Mouse (Mus musculus): Measurements from ENCODE around the gene Pfas. TPM values are rescaled to one million over a fixed set of nuclear protein-coding genes. Genes with fewer than 3 reads are reported as not detected.
A peak's percentile ranks its signal among the peaks of the same experiment; 100 is the strongest.

Gene Pfas
- polyA plus RNA-seq, 1 experiment from 2014 or later = 42.7 TPM

DNA sequence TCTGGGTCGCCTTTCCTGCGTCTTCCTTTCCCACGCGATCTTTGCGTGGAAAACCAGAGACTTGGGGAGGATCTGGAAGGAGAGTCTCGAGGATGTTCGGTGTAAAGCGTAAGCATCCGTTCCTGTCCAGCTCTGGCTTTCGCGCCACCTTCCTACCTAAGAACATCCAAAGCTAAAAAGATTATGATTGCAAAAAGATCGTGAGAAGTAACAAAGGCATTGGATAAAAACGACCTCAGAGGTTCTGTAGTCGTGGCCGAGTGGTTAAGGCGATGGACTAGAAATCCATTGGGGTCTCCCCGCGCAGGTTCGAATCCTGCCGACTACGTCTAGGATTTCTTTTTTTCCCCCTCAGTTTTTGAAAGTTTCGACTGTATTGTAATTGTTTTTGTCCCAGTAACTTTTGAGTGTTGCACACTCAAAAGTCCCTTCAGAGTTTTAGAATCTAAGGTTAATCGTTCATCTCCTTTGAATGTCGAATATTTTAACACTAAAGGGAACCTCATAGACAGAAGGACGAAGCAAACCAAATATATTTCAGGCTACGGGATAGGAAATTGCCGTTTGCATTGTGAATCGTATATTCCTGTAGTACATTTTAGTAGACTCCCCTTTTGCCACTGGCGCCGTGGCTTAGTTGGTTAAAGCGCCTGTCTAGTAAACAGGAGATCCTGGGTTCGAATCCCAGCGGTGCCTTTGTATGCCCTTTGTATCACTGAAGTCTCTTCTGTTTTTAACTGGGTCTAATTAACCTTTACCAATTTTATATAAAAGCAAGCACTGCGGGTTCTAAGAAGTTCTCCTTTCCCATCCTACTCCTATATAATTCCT lies 29.2 kb upstream of the Pfas start:
- Histone ChIP-seq H3K27me3 (no peaks in the 10 kb centered on the region), H3K9ac (peak overlapping the region; percentile 82), H3K4me1 (peaks cover 32% of the 10 kb centered on the region), H3K9me3 (no peaks in the 10 kb centered on the region), H3K4me3 (peak overlapping the region; percentile 78), H3K36me3 (peaks cover 30% of the 10 kb centered on the region), H3K27ac (peak overlapping the region; percentile 85), H3K4me2 (peak overlapping the region; percentile 60)
- no peak for ATAC-seq (ENCODE audit: insufficient number of reproducible peaks, insufficient read depth, low FRiP score, low TSS enrichment, low read depth)
- under 1% methylated on average over 34 of the region's 34 CpGs for WGBS

GRCm38 (mm10) chr11:69036486-69037230 lies 28.4 kb upstream of the Pfas start:
- 9% methylated on average over 20 of the region's 20 CpGs for WGBS
- no peak for ATAC-seq (ENCODE audit: insufficient number of reproducible peaks, insufficient read depth, low FRiP score, low TSS enrichment, low read depth)
- peak overlapping the region; percentile 60 for H3K4me2 ChIP-seq
- peaks cover 36% of the 10 kb centered on the region for H3K36me3 ChIP-seq
- H3K4me3 ChIP-seq = peak overlapping the region; percentile 78
- H3K9ac ChIP-seq = peak overlapping the region; percentile 82
- no peaks in the 10 kb centered on the region for H3K27me3 ChIP-seq
- peak overlapping the region; percentile 85 for H3K27ac ChIP-seq
- H3K4me1 ChIP-seq = peaks cover 32% of the 10 kb centered on the region
- no peaks in the 10 kb centered on the region for H3K9me3 ChIP-seq

GRCm38 (mm10) chr11:69035849-69036248 lies 27.6 kb upstream of the Pfas start:
- H3K9me3 ChIP-seq = no peaks in the 10 kb centered on the region
- H3K4me2 ChIP-seq = peak overlapping the region; percentile 60
- H3K4me3 ChIP-seq = peak overlapping the region; percentile 78
- peak overlapping the region; percentile 64 for H3K27ac ChIP-seq
- no peak overlapping the region; the same call in 1 of the 2 replicates for H3K9ac ChIP-seq
- H3K4me1 ChIP-seq = peaks cover 32% of the 10 kb centered on the region
- no peaks in the 10 kb centered on the region for H3K27me3 ChIP-seq
- no peak for ATAC-seq (ENCODE audit: insufficient number of reproducible peaks, insufficient read depth, low FRiP score, low TSS enrichment, low read depth)
- peaks cover 44% of the 10 kb centered on the region for H3K36me3 ChIP-seq
- WGBS = 6% methylated on average over 8 of the region's 8 CpGs

GRCm38 (mm10) chr11:69035411-69035810 lies 27.2 kb upstream of the Pfas start:
- Histone ChIP-seq H3K9ac (no peak overlapping the region), H3K36me3 (peaks cover 49% of the 10 kb centered on the region), H3K27ac (peak overlapping the region; percentile 64), H3K4me3 (no peak overlapping the region), H3K4me2 (peak overlapping the region; percentile 60), H3K4me1 (peaks cover 32% of the 10 kb centered on the region), H3K9me3 (no peaks in the 10 kb centered on the region), H3K27me3 (no peaks in the 10 kb centered on the region)
- 83% methylated on average over 9 of the region's 9 CpGs for WGBS
- ATAC-seq (ENCODE audit: insufficient number of reproducible peaks, insufficient read depth, low FRiP score, low TSS enrichment, low read depth) = no peak

GRCm38 (mm10) chr11:69034585-69034984 lies 26.3 kb upstream of the Pfas start:
- WGBS = 92% methylated on average over 3 of the region's 3 CpGs
- no peak overlapping the region for H3K4me2 ChIP-seq
- no peak overlapping the region for H3K9ac ChIP-seq
- H3K4me3 ChIP-seq = no peak overlapping the region
- peaks cover 32% of the 10 kb centered on the region for H3K4me1 ChIP-seq
- H3K9me3 ChIP-seq = no peaks in the 10 kb centered on the region
- no peak for ATAC-seq (ENCODE audit: insufficient number of reproducible peaks, insufficient read depth, low FRiP score, low TSS enrichment, low read depth)
- no peak overlapping the region for H3K27ac ChIP-seq
- H3K27me3 ChIP-seq = no peaks in the 10 kb centered on the region
- peaks cover 57% of the 10 kb centered on the region for H3K36me3 ChIP-seq

DNA sequence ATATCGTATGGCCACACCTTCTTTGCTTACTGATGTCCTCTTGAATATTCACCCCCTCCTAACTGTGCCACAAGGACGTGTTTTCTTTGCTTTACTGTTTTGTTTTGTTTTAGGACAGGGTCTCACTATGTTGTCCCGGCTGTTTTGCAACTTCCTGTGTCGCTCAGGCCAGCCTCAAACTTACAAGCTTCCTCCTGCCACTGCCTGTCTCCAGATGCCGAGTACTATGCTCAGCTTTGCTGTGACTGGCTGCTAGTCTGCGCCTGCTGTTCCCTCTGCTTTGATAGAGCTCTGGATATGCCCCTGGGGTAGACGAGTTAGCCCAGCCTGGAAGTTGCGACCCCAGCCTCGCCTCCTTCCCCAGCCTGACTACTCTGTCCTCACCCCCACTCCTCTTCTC lies 25.3 kb upstream of the Pfas start:
- Histone ChIP-seq H3K9me3 (no peaks in the 10 kb centered on the region), H3K36me3 (peaks cover 67% of the 10 kb centered on the region), H3K4me3 (no peak overlapping the region), H3K27ac (no peak overlapping the region), H3K27me3 (no peaks in the 10 kb centered on the region), H3K4me2 (no peak overlapping the region), H3K4me1 (peaks cover 22% of the 10 kb centered on the region), H3K9ac (no peak overlapping the region)
- WGBS = 60% methylated on average over 9 of the region's 9 CpGs
- no peak for ATAC-seq (ENCODE audit: insufficient number of reproducible peaks, insufficient read depth, low FRiP score, low TSS enrichment, low read depth)

GRCm38 (mm10) chr11:69028805-69029204 lies 20.5 kb upstream of the Pfas start:
- Histone ChIP-seq H3K36me3 (peaks cover 99% of the 10 kb centered on the region), H3K27ac (no peak overlapping the region), H3K9me3 (no peaks in the 10 kb centered on the region), H3K27me3 (no peaks in the 10 kb centered on the region), H3K9ac (no peak overlapping the region), H3K4me3 (no peak overlapping the region), H3K4me1 (no peaks in the 10 kb centered on the region), H3K4me2 (no peak overlapping the region)
- no peak for ATAC-seq (ENCODE audit: insufficient number of reproducible peaks, insufficient read depth, low FRiP score, low TSS enrichment, low read depth)
- WGBS = 64% methylated on average over 2 of the region's 2 CpGs

GRCm38 (mm10) chr11:69026562-69026961 lies 18.3 kb upstream of the Pfas start:
- no peaks in the 10 kb centered on the region for H3K4me1 ChIP-seq
- H3K36me3 ChIP-seq = peaks cover 100% of the 10 kb centered on the region
- H3K9ac ChIP-seq = no peak overlapping the region
- 89% methylated on average over 3 of the region's 3 CpGs for WGBS
- no peaks in the 10 kb centered on the region for H3K9me3 ChIP-seq
- no peak overlapping the region for H3K4me3 ChIP-seq
- H3K4me2 ChIP-seq = no peak overlapping the region
- H3K27ac ChIP-seq = no peak overlapping the region
- H3K27me3 ChIP-seq = no peaks in the 10 kb centered on the region
- no peak for ATAC-seq (ENCODE audit: insufficient number of reproducible peaks, insufficient read depth, low FRiP score, low TSS enrichment, low read depth)

DNA sequence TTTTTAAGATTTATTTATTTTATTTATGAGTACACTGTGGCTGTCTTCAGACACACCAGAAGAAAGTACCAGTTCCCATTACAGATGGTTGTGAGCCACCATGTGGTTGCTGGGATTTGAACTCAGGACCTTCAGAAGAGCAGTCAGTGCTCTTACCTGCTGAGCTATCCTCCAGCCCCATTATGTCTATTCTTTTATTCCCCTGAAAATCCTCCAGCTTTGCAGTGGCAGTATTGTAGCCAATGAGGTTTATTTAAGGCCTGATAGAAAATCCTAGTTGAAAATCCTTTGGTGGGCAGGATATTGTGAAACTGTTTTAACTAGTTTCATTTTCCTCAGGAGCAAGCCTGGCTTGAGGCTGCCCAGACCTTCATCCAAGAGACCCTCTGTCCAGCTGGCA lies 12.4 kb upstream of the Pfas start:
- Histone ChIP-seq H3K9me3 (no peaks in the 10 kb centered on the region), H3K36me3 (peaks cover 47% of the 10 kb centered on the region)

GRCm38 (mm10) chr11:69016755-69017154 lies 8.5 kb upstream of the Pfas start:
- H3K9me3 ChIP-seq = no peaks in the 10 kb centered on the region
- no peak for ATAC-seq (ENCODE audit: insufficient number of reproducible peaks, insufficient read depth, low FRiP score, low TSS enrichment, low read depth)
- H3K4me2 ChIP-seq = peak overlapping the region; percentile 70
- peak overlapping the region; percentile 82 for H3K9ac ChIP-seq
- H3K4me3 ChIP-seq = peak overlapping the region; percentile 61
- peak overlapping the region; percentile 91 for H3K27ac ChIP-seq
- WGBS = 65% methylated on average over 3 of the region's 3 CpGs
- H3K36me3 ChIP-seq = peaks cover 8% of the 10 kb centered on the region
- peaks cover 9% of the 10 kb centered on the region for H3K4me1 ChIP-seq
- H3K27me3 ChIP-seq = no peaks in the 10 kb centered on the region

More for the DNA sequence above, 12.4 kb upstream of the Pfas start:
- Histone ChIP-seq H3K27ac (no peak overlapping the region), H3K4me2 (no peak overlapping the region), H3K4me1 (peaks cover 9% of the 10 kb centered on the region), H3K9ac (0 out of 2 replicates have a peak overlapping the region, but pooled peaks have one; percentile 6), H3K27me3 (no peaks in the 10 kb centered on the region), H3K4me3 (no peak overlapping the region)
- no peak for ATAC-seq (ENCODE audit: insufficient number of reproducible peaks, insufficient read depth, low FRiP score, low TSS enrichment, low read depth)

DNA sequence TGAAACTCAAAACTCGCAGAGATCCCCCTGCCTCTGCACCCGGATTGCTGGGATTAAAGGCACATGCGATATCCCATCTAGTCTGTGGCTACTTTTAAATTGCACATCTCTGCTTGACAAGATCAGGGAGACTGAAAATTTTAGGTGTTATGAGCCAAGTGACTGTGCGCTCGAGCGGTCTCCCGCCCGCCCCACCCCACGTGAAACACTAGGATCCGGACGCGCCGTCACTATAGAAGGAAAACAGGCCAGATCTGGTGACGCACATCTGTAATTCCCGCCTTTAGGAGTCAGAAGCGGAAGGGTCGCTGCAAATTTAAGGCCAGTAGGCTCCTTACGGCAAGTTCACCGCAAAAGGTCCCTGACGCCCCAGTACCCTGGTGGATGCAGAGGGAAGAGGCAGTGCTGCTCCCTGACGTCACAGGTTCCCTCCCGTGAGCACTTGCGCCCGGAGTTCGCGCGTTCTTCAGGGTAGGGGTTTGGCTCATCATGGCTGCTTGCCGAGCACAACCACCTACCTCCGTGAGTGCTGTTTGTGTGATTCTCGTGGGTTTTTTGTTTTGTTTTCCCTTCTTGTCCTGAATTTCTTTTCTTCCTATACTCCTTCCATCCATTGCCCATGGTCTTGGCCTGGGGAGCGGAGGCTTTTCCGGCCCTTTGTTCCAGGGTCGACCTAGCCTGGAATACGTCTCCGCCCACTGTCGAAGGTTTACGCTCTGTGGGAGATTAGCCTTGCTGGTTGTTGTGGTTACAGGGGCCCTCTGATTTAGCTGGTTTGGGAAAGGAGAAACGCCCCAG lies 7.6 kb upstream of the Pfas start, which contains the start of gene Ctc1:
Gene Ctc1 (plus strand): TSS at position 268 of the 798 bp plus-strand sequence.
- WGBS = 4% methylated on average over 38 of the region's 38 CpGs
- Histone ChIP-seq H3K4me1 (peaks cover 13% of the 10 kb centered on the region), H3K36me3 (peaks cover under 1% of the 10 kb centered on the region; the same call in 1 of the 2 replicates), H3K27me3 (no peaks in the 10 kb centered on the region), H3K27ac (peak within 1 kb of the TSS; percentile 91), H3K4me2 (peak within 1 kb of the TSS; percentile 70), H3K9me3 (no peaks in the 10 kb centered on the region), H3K9ac (peak within 1 kb of the TSS; percentile 82), H3K4me3 (peak within 1 kb of the TSS; percentile 61)
- peak; percentile 89 for ATAC-seq (ENCODE audit: insufficient number of reproducible peaks, insufficient read depth, low FRiP score, low TSS enrichment, low read depth)
